Mouse (Mus musculus) NIH3T3 (cell line): Measurements from ENCODE around the gene Gabpb2.

ENCODE experiments used
- DNase-seq: peaks from one replicate; pipeline ENCODE4 v3.0.0-alpha.2; 2012; ENCODE audit warnings: low read depth

Gene Gabpb2

GRCm38 (mm10) chr3:95194721-95195135 is 23.0 kb downstream of the Gabpb2 start:
- DNase-seq = peak; percentile 79

DNA sequence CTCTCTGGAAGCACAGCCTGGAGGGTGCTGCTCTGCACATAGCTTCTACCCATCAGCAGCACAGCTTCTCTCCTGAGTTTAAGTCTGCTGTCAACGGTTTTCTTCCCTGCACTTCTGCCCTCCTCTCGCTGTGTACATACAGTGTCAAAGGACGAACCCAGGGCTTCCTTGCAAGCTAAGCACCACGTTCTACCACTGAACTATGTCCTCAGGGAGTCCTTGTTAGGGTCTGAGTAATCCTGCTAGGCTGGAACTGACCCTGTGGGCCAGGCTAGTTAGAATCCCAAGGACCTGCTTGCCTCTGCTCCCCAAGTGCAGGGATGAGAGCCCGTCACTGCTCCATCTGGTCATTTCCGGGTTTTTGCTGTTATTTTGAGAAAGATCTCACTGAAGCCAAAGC is 30.8 kb downstream of the Gabpb2 start:
- DNase-seq = no peak

DNA sequence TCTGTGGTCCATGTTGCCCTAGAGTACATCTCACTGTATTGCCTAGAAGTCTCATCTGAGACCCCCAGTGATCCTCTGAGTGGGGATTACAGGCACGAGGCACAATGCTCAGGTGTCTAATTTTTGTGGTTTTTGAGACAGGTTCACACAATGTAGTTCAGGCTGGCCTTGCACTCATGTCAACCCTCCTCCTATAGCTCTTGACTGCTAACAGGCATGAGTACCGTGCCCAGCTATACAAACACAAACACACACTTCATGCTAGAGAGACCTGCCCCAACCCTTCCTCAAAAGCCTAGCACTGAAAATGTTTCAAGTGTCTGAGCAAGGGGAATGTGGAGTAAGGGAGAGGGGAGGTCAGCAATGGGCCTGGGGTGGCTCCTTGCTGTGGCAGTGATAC is 31.6 kb downstream of the Gabpb2 start:
- DNase-seq = no peak

DNA sequence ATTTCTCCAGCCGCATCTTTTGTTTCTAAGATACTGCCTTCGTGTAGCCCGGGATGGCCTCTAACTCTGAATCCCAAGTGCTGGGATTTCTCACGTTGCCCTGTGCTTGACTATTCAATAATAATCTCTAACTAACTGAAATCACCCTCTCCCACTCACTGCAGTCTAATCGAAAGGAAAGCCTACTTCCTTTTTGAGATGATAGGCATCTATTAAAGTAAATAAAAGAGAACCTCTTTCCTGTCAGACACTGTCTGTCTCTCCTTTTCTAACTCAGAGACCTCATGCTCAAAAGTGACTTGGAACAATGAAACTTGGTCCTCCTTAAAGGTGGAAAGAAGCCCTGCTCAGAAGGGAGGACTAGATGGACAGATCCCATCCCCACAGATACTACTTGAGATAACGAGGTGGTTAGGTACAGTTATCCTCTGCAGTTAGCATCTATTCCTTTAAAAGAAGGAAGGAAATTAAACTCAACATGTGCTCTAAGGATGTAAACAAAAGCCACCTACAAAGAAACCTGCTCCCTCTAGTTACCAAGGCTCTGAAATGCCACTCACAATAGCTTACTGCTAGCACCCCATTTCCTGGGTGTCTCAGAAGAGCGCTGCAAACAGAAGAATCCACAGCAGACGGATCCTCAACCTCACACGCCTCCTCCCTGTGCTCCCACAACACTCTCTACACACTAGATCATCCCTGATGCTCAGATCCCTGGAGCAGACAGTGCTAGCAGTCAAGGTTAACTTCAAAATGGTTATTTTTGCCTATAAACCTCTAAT is 32.7 kb downstream of the Gabpb2 start:
- DNase-seq = no peak

DNA sequence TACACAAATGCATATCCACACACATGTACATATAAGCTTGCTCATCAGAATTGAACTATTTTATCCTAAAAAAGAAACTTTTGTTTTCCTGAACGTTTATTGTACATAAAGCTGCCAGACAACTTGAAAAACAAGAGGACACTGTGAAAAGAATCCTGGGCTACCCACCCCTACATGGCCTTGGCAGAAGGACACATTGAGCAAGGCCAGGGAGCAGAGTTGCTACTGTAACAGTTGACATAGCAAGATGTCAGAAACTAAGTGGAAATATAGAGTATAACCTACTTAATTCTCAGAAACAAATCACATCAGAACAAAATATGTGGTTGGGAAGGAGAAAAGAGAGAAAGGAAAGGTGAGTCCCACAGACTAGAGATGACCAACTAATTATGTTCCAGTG is 35.9 kb downstream of the Gabpb2 start:
- no peak for DNase-seq

DNA sequence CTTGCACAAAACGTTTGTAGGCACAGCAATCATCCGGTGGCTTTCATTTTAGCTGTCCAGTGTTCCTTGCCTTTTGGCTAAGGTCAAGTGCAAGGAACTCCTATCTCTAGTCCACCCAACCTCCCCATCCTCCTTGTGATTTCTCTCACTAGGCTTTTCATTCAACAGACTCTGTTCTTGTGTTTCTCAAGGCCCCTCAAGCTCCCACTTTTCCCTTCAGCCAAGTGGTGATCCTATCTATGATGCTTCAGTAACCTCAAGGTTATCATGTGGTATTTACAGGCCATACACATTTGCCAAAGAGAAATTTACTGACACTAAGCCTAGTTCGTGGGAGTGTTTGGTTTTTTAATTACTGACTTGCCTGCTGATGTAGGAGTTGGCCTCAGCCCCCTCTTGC is 37.8 kb downstream of the Gabpb2 start:
- no peak for DNase-seq

DNA sequence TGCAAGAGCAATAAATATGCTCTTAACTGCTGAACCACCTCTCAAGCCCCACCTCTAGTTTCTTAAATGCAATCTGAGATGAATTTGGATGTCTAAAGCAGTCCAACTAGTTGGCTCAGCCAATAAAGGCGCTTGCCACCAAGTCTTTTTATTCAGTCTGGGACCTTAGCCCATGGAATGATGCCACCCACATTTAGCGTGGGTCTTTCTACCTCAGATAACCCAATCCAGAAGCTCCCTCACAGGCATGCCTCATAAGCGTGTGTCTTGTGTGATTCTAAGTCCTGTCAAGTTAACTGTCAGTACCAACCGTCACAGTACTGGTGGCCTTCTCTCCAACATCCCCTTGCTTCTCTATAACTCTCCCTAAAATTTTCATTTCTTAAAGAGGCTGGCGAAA is 38.8 kb downstream of the Gabpb2 start:
- no peak for DNase-seq

DNA sequence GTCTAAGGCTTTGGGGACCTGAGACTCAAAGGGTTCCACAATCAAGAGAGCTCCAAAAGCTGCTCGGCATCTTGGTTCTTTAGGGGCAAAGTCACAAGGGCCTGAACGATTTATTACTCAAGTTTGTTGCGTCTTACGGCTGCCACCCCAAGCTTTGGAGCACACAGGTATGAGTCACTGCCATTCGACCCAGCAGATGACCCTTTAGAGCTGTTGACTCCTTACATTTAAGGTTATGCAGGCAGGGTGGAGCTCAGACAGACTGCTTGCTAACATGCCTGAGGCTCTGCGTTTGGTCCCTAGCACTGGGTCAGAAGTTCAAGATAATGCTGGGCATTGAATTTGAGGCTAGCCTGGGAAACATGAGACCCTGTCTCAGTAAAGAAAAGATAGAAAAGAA is 40.1 kb downstream of the Gabpb2 start:
- peak; percentile 54 for DNase-seq

- DNase-seq = no peak
These were observed 41.2 kb downstream of the Gabpb2 start for GRCm38 (mm10) chr3:95176500-95176899.

DNA sequence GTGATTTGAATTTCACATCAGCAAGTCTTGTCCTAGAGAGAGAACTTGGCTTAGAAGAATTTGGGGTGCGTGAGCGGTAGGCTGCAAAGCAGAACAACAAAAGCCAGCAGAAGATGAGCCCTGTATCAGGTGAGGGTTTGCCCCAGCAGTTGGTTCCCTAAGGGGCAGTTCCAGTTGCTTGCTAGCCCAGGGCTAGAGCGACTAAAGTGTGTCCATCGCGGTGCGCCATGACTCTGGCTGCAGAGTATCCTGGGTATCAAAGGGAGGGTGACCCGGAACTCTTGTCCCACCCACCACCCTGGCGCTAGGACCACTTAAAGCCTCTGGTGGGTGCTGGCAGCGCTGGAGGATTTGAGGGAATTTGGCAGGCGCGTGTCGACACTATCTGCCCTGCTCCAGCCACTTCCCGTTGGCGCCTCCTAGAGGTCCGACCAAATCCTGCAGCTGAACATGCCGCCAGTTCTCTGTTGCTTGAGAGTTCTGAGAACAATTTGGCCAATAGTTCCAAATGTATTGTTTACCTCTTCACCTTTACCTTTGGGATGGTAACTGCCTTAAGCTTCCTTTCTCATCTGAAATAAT is 43.6 kb downstream of the Gabpb2 start:
- peak; percentile 25 for DNase-seq

DNA sequence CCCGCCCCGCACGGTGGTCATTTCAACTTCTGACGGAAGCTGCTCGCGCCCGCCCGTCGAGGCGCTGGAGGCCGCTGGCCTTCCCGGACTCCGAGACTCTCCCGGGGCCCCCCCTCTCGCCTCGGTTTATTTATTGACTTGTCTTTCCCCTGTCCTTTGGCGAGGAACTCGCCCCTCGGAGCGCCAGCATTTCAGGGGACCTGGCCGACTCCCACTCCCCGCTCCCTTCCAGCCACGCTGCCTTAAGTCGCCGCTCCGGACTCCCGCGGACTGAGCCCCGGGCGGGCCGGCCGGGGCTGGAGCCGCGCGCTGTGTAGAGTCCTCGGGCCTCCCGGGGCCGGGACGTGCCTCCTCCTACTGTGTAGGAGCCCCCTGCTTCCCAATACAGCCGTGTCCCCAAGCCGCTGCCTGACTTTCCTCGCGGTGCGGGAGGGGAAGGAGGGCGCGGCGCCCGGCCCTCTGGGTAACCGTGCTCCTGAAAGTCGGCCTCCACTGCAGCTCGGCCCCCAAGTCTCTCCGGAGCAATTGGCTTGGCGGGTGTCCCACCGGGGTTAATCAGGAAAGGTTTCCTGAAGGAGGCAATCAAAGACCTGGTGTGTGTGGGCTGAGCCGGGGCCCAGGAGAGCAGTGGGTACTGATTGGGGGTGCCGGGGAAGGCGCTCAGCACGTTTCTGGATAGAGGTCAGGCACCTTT is 44.3 kb downstream of the Gabpb2 start:
- no peak for DNase-seq

- no peak for DNase-seq
These were observed 45.0 kb downstream of the Gabpb2 start for GRCm38 (mm10) chr3:95172526-95173255.

- DNase-seq = no peak
These were observed 46.6 kb downstream of the Gabpb2 start for GRCm38 (mm10) chr3:95171105-95171504.

DNA sequence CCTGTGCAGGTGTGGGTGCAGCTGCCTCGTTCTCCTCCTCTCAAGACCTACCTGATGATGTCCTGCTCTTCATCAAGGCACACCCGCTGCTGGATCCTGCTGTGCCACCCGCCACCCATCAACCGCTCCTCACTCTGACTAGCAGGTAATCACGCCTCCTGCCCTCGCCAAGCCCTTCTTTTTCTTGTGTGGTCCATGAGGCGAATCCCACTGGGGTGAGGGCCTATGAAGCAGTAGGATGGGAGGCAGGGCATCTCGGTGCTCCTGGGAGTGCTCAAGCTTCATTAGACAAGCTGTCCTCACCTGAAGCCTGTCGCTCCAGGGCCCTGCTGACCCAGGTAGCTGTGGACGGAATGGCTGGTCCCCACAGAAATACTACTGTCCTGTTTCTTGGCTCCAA is 47.7 kb downstream of the Gabpb2 start:
- DNase-seq = no peak

DNA sequence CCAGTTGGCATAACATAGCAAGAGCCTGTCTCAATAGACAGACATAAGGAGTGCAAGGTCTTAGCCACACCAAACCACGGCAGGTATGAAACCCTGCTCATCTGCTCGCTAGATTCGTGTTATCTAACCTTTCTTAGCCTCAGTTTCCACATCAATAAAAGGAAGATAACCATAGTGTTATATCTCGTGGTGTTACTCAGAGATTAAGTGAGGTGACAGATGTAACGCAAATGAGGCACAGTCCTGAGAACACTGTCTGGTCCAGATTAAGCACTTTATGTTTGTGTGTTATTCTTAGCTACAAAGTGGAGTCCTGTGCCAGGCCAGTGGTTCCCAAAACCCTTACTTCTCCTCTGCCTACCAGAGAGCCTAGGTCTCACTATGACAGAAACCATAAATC is 52.9 kb downstream of the Gabpb2 start:
- no peak for DNase-seq

GRCm38 (mm10) chr3:95164256-95164550 is 53.5 kb downstream of the Gabpb2 start:
- DNase-seq = no peak

DNA sequence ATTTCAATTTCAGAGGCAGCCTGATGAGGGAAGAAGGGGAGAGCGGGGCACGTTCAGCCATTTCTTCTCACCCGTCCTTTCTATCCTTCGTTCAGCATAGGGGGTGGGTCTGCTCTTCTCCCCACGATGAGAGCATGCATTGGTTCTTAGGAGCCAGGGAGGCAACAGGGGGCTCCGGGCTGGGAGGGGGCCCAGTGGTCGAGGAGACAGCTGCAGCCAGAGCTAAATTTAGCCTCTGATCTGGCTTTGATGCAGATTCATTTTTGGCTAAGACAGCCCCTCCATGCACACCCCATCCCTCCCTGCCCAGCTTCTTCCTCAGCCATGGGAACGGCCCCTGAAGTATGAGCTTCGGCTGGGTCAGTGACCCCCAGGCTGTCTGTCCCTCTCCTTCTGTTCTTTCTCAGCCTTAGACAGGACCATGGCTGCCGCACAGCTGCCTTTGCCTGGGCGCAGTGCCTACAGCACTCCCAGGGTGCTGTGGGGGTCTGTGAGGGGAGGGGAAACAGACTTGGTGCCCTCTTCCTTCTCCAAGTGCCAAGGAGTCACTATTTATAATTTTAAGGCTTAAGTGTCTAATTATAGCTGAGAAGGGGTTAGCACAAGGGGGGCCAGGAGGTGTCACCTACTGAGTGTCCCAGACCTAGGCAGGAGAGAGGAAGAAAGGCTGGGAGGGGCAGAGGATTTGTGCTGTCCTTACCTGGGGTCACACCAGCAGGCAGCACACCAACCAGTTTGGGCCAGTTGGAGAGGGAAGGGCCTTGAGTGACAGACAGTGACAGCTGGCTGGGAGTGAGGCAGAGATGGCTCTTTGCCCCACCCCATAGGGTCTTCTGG is 54.1 kb downstream of the Gabpb2 start:
- DNase-seq = no peak

DNA sequence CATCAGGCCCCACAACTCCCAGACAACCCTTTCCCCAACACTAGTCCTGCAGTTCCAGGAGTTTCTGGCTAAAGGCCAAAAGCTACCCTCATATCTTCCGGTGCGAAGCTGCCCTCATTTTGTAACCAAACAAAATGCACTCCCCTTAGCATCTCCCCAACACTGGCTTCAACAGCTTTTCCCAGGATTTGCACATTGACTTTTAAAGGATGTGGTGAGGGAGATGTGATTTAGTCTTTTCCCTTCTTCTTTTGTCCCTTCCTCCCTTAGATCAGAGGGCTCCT is 55.4 kb downstream of the Gabpb2 start:
- DNase-seq = no peak

- no peak for DNase-seq
These were observed 55.9 kb downstream of the Gabpb2 start for GRCm38 (mm10) chr3:95161618-95162344.

DNA sequence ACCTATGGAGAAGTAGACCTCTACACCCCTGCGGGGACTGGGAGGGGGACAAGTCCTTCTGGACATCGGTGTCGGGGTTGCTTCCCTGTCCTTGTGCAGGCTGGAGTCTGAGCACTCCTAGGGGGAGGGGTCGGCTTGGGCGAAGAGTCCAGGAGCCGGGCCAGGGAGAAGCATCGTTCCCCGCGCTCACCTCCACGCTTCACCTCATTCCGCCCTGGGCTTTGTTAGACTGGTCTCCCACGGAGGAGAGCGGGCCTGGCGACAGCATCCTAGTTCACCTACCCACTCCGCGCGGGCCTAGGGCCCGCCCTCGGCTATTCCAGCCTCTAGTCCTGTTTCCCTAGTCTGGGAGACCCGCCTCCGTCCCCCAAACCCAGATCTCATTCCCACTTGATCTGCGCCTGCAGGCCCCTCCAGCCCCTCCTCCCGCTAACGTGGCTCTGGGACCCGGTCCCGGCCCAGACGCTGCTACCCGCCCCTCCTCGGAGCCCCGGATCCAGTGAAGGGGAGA is 56.6 kb downstream of the Gabpb2 start:
- DNase-seq = no peak
